Mouse (Mus musculus) stomach, postnatal 0 days (tissue): Measurements from ENCODE around the gene Plekha6.

Source experiments
- CTCF ChIP-seq: IDR thresholded peaks from 2 replicates; pipeline ENCODE4 v1.5.1; 2016; ENCODE audit warnings: antibody characterized with exemption, low read depth, mild to moderate bottlenecking, moderate library complexity
- EP300 ChIP-seq: optimal IDR thresholded peaks from 2 replicates; pipeline ENCODE3; 2016; ENCODE audit warnings: antibody characterized with exemption

GRCm38 (mm10) chr1:133213901-133214300 is 49.9 kb downstream of the Plekha6 start:
- TF ChIP-seq CTCF (no peak), EP300 (no peak)
